Mouse (Mus musculus) intestine, postnatal 0 days (tissue): ENCODE data around the gene Il9. TPM values are rescaled to one million over a fixed set of nuclear protein-coding genes. Genes with fewer than 3 reads are reported as not detected.
A peak's percentile ranks its signal among the peaks of the same experiment; 100 is the strongest.

Experiments
- ATAC-seq: fragments of 200-750 bp; cut with Nextera tagmentation; 2 replicates; pipeline ENCODE4 v1.8.0; 2017; ENCODE audit warnings: mild to moderate bottlenecking, moderate TSS enrichment, moderate library complexity
- H3K27ac ChIP-seq: fragments of 300-500 bp; sonication (generic); 2 replicates; pipeline ENCODE4 v1.5.1; 2014; ENCODE audit warnings: mild to moderate bottlenecking, low read depth, low read length, moderate library complexity
- H3K27me3 ChIP-seq: fragments of 300-500 bp; sonication (generic); replicated peaks from 2 replicates; pipeline ENCODE4 v1.6.1; 2014; ENCODE audit warnings: low read length, mixed read lengths; ENCODE audit not compliant: control insufficient read depth, insufficient read depth
- H3K36me3 ChIP-seq: fragments of 300-500 bp; sonication (generic); 2 replicates; pipeline ENCODE4 v1.6.1; 2014; ENCODE audit warnings: mild to moderate bottlenecking, moderate library complexity; ENCODE audit not compliant: control insufficient read depth, insufficient read depth
- H3K4me1 ChIP-seq: fragments of 300-500 bp; sonication (generic); replicated peaks from 2 replicates; pipeline ENCODE4 v1.6.1; 2014; ENCODE audit warnings: antibody characterized with exemption, low read length, mixed read lengths; ENCODE audit not compliant: control insufficient read depth, insufficient read depth
- H3K4me2 ChIP-seq: fragments of 300-500 bp; sonication (generic); replicated peaks from 2 replicates; pipeline ENCODE4 v1.6.1; 2014; ENCODE audit warnings: low read depth, mild to moderate bottlenecking, moderate library complexity
- H3K4me3 ChIP-seq: fragments of 300-500 bp; sonication (generic); 2 replicates; pipeline ENCODE4 v1.5.1; 2014; ENCODE audit warnings: low read depth, low read length
- H3K9ac ChIP-seq: fragments of 300-500 bp; sonication (generic); 2 replicates; pipeline ENCODE4 v1.6.1; 2014; ENCODE audit warnings: mild to moderate bottlenecking, low read depth, low read length
- H3K9me3 ChIP-seq: fragments of 300-500 bp; sonication (generic); 2 replicates; pipeline ENCODE4 v1.6.1; 2016; ENCODE audit warnings: mixed run types; ENCODE audit not compliant: control insufficient read depth
- CTCF ChIP-seq: sonication (generic); IDR thresholded peaks from 2 replicates; pipeline ENCODE4 v1.5.1; 2016; ENCODE audit warnings: low read depth, mild to moderate bottlenecking, control low read depth, antibody characterized with exemption, moderate library complexity
- WGBS: fragments of 180-500 bp; shearing (Covaris S2); extraction: QIAGEN DNeasy Blood & Tissue Kit; methylation state at CpG from one replicate; pipeline ENCODE4 v1.1.7; 2014; 5-methylcytosine and 5-hydroxymethylcytosine counted together
- polyA plus RNA-seq: library from polyadenylated mRNA; unstranded; fragments of >200 nt; fragmentation: Nextera tagmentation; extraction: Ambion mirVana; gene quantifications from 2 replicates; pipeline ENCODE4 v1.2.1, GENCODE M21; 2015

The Il9 gene
- polyA plus RNA-seq, 1 experiment from 2014 or later = not detected

DNA sequence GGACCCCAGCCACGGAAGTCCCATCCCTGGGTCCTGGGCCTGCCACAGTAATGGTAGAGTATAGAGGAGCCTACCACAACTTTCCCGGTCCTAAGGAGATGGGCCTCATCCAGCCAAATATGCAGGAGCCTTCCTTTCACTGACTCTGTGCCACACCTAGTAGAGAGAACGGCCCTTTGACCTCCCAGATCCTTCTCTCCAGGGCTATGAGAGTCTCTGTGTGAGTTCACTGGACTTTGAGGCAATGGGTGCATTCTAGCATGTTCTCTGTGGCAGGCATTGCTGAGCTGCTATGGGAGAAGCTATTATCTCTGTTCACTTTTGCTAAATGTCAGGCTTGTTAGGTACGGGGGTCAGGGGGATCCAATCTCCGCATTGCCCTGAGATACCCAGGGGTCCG lies 18.3 kb downstream of the Il9 start:
- TF ChIP-seq CTCF = no peak
- 74% methylated on average over 6 of the region's 6 CpGs for WGBS
- Histone ChIP-seq H3K27ac (no peak overlapping the region), H3K9ac (no peak overlapping the region), H3K4me3 (no peak overlapping the region), H3K27me3 (no peaks in the 10 kb centered on the region), H3K4me1 (no peaks in the 10 kb centered on the region), H3K9me3 (no peaks in the 10 kb centered on the region), H3K36me3 (no peaks in the 10 kb centered on the region), H3K4me2 (no peak overlapping the region)
- ATAC-seq = no peak

DNA sequence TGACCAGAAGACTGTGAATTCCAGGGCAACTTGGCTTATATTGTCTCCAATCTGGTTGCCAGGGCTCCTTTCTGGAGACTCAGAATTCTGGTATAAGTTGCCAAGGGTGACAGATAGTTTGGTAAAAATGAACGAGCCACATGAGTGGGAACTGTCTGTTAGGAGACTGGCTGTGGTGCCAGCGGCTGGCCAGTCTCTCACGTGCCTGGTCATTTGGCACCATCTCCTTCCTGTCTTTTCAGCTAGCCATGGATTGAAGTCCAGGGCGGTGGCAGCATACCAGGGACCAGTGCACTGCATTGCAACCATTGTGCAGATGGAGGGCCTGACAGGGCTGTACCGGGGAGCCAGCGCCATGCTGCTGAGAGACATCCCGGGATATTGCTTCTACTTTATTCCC lies 18.8 kb downstream of the Il9 start:
- no peak for TF ChIP-seq CTCF
- ATAC-seq = no peak

DNA sequence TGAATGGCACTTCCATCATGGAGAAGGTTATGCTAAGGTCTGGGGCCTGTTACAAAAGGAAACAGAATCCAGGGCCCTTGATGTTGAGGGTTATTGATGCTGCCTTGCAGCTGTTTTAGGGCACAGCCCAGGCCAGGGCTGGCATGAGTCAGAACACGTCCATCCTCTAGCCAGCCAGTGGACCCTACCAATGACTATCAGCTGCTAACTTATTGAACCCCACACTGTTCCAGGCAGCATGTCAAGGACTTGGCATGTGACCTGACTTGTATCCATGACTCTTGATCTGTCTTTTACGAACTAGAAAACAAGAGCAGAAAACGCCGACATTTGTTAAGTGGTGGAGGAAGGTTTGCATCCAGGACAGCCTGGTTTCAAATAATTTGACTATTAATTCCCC lies 19.3 kb downstream of the Il9 start:
- ATAC-seq = no peak
- Histone ChIP-seq H3K4me2 (no peak overlapping the region), H3K4me1 (no peaks in the 10 kb centered on the region), H3K36me3 (no peaks in the 10 kb centered on the region), H3K27ac (no peak overlapping the region), H3K4me3 (no peak overlapping the region), H3K27me3 (no peaks in the 10 kb centered on the region), H3K9me3 (no peaks in the 10 kb centered on the region), H3K9ac (no peak overlapping the region)
- TF ChIP-seq CTCF = no peak
- 90% methylated on average over 4 of the region's 4 CpGs for WGBS

More for the DNA sequence above, 18.8 kb downstream of the Il9 start:
- H3K4me1 ChIP-seq = no peaks in the 10 kb centered on the region
- WGBS = 91% methylated on average over 7 of the region's 7 CpGs
- H3K36me3 ChIP-seq = no peaks in the 10 kb centered on the region
- no peaks in the 10 kb centered on the region for H3K27me3 ChIP-seq
- no peak overlapping the region for H3K4me2 ChIP-seq
- H3K27ac ChIP-seq = no peak overlapping the region
- no peak overlapping the region for H3K9ac ChIP-seq
- no peak overlapping the region for H3K4me3 ChIP-seq
- H3K9me3 ChIP-seq = no peaks in the 10 kb centered on the region

- Histone ChIP-seq H3K27ac (no peak overlapping the region), H3K4me2 (no peak overlapping the region), H3K9me3 (no peaks in the 10 kb centered on the region), H3K4me3 (no peak overlapping the region), H3K4me1 (no peaks in the 10 kb centered on the region), H3K27me3 (no peaks in the 10 kb centered on the region), H3K9ac (no peak overlapping the region), H3K36me3 (no peaks in the 10 kb centered on the region)
- 67% methylated on average over 4 of the region's 4 CpGs for WGBS
- TF ChIP-seq CTCF = no peak
- ATAC-seq = no peak
Observed at GRCm38 (mm10) chr13:56461460-56461859, 20.6 kb downstream of the Il9 start.

DNA sequence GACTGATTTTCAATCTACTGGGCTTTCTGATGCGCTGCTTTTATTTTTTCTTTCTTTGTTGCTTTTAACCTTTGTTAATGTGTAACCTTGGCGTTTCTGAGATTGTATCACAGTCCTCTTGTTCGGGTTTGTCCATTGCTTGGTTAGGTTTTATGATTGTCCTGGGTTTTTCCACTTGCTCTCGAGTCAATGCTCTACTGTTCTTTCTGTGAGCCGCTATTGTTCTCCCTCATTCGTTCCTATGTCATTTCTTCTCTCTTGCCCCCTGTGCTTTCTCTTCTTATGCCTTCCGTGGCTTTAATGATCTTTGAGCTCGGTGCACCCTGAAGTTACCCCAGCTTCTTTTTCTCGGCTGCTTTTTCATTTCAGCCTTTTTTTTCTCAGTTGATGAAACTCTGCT lies 24.0 kb downstream of the Il9 start:
- H3K36me3 ChIP-seq = no peaks in the 10 kb centered on the region
- H3K27me3 ChIP-seq = no peaks in the 10 kb centered on the region
- H3K9me3 ChIP-seq = no peaks in the 10 kb centered on the region
- H3K9ac ChIP-seq = no peak overlapping the region
- no peak overlapping the region for H3K27ac ChIP-seq
- ATAC-seq = no peak
- no peak for TF ChIP-seq CTCF
- H3K4me3 ChIP-seq = no peak overlapping the region
- H3K4me1 ChIP-seq = no peaks in the 10 kb centered on the region
- H3K4me2 ChIP-seq = peak overlapping the region; percentile 51
- WGBS = 29% methylated on average over 9 of the region's 9 CpGs

- Histone ChIP-seq H3K27me3 (no peaks in the 10 kb centered on the region), H3K27ac (no peak overlapping the region), H3K4me1 (no peaks in the 10 kb centered on the region), H3K9ac (no peak overlapping the region), H3K4me3 (no peak overlapping the region), H3K4me2 (no peak overlapping the region), H3K36me3 (no peaks in the 10 kb centered on the region), H3K9me3 (no peaks in the 10 kb centered on the region)
- no peak for ATAC-seq
- 73% methylated on average over 8 of the region's 8 CpGs for WGBS
- peak; percentile 28 for TF ChIP-seq CTCF
Observed at GRCm38 (mm10) chr13:56450035-56450434, 32.0 kb downstream of the Il9 start.

- Histone ChIP-seq H3K9me3 (no peaks in the 10 kb centered on the region), H3K4me1 (no peaks in the 10 kb centered on the region), H3K36me3 (no peaks in the 10 kb centered on the region), H3K27ac (no peak overlapping the region), H3K27me3 (no peaks in the 10 kb centered on the region), H3K4me3 (no peak overlapping the region), H3K9ac (no peak overlapping the region), H3K4me2 (no peak overlapping the region)
- no peak for TF ChIP-seq CTCF
- 68% methylated on average over 10 of the region's 10 CpGs for WGBS
- no peak for ATAC-seq
Observed at GRCm38 (mm10) chr13:56449239-56450030, 32.6 kb downstream of the Il9 start.
